Mouse (Mus musculus): ENCODE data around the gene Ldah. TPM values are rescaled to one million over a fixed set of nuclear protein-coding genes. Genes with fewer than 3 reads are reported as not detected.

Gene Ldah
- polyA plus RNA-seq, 1 experiment from 2014 or later, result 49.7 TPM

- 2% methylated on average over 46 of the region's 53 CpGs for WGBS
- Histone ChIP-seq H3K36me3 (ENCODE audit: control insufficient read depth, insufficient read depth, low read length) (no peaks in the 10 kb centered on the region), H3K4me1 (ENCODE audit: control insufficient read depth in 2 of 2, insufficient read depth in 2 of 2, low read length in 2 of 2) (peaks cover 10 to 28% of the 10 kb centered on the region in 2 experiments), H3K9me3 (ENCODE audit: control insufficient read depth, low read length) (no peaks in the 10 kb centered on the region), H3K27ac (replicated peaks in 1 of 2; ENCODE audit: control insufficient read depth in 1 of 2, insufficient read depth in 1 of 2, low read depth in 2 of 2, low read length in 2 of 2) (no peak within 1 kb of the TSS), H3K4me2 (ENCODE audit: low read length) (peak within 1 kb of the TSS; percentile 89), H3K4me3 (ENCODE audit: control insufficient read depth in 1 of 2, insufficient read depth in 1 of 2, low read depth in 1 of 2, low read length in 2 of 2) (peak within 1 kb of the TSS; percentile 34 to 57), H3K9ac (ENCODE audit: low read length) (peak within 1 kb of the TSS; percentile 64), H3K27me3 (ENCODE audit: control insufficient read depth, insufficient read depth, low read length) (peaks cover 92% of the 10 kb centered on the region)
- ATAC-seq (ENCODE audit: insufficient number of reproducible peaks, insufficient read depth, low FRiP score, low read depth), result no peak
These were observed 94.0 kb downstream of the Ldah start, which contains the start of gene Gdf7 for GRCm38 (mm10) chr12:8301841-8302431. Gene Gdf7 (minus strand): TSS chr12:8301954.

- Histone ChIP-seq H3K9me3 (ENCODE audit: control insufficient read depth, low read length) (no peaks in the 10 kb centered on the region), H3K9ac (ENCODE audit: low read length) (no peak overlapping the region), H3K27ac (replicated peaks in 1 of 2; ENCODE audit: control insufficient read depth in 1 of 2, insufficient read depth in 1 of 2, low read depth in 2 of 2, low read length in 2 of 2) (no peak overlapping the region), H3K27me3 (ENCODE audit: control insufficient read depth, insufficient read depth, low read length) (peaks cover 71% of the 10 kb centered on the region), H3K4me3 (ENCODE audit: control insufficient read depth in 1 of 2, insufficient read depth in 1 of 2, low read depth in 1 of 2, low read length in 2 of 2) (no peak overlapping the region), H3K36me3 (ENCODE audit: control insufficient read depth, insufficient read depth, low read length) (no peaks in the 10 kb centered on the region), H3K4me1 (ENCODE audit: control insufficient read depth in 2 of 2, insufficient read depth in 2 of 2, low read length in 2 of 2) (peaks cover 2 to 13% of the 10 kb centered on the region in 2 experiments; a peak in 2 of 4 replicates), H3K4me2 (ENCODE audit: low read length) (no peak overlapping the region)
- 35% methylated on average over 2 of the region's 2 CpGs for WGBS
- ATAC-seq (ENCODE audit: insufficient number of reproducible peaks, insufficient read depth, low FRiP score, low read depth), result no peak
These were observed 97.4 kb downstream of the Ldah start for GRCm38 (mm10) chr12:8305258-8305657.

DNA sequence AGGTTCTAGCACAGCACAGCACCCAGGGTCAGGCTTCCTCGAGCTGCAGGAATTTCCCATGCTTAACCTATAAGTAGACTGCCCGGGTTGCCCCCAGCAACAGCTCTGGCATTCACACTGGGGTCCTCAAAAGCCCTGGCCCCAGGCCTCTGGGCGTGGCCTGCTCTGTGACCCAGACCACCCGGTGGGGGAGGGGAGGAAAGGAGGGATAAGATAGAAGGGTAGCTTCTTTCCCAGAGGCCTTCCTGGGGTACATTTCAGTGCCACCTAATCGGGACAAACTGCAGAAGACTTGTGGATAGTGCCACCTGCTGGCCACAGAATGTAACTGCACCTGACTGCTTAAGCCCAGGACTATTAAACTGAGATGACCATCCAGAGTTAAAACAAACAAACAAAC lies 98.5 kb downstream of the Ldah start:
- Histone ChIP-seq H3K4me2 (ENCODE audit: low read length) (no peak overlapping the region), H3K27me3 (ENCODE audit: control insufficient read depth, insufficient read depth, low read length) (peaks cover 70% of the 10 kb centered on the region), H3K9me3 (ENCODE audit: control insufficient read depth, low read length) (no peaks in the 10 kb centered on the region), H3K27ac (replicated peaks in 1 of 2; ENCODE audit: control insufficient read depth in 1 of 2, insufficient read depth in 1 of 2, low read depth in 2 of 2, low read length in 2 of 2) (no peak overlapping the region), H3K4me3 (ENCODE audit: control insufficient read depth in 1 of 2, insufficient read depth in 1 of 2, low read depth in 1 of 2, low read length in 2 of 2) (no peak overlapping the region), H3K4me1 (ENCODE audit: control insufficient read depth in 2 of 2, insufficient read depth in 2 of 2, low read length in 2 of 2) (peaks cover 4 to 12% of the 10 kb centered on the region in 2 experiments; a peak in 2 of 4 replicates), H3K36me3 (ENCODE audit: control insufficient read depth, insufficient read depth, low read length) (no peaks in the 10 kb centered on the region), H3K9ac (ENCODE audit: low read length) (no peak overlapping the region)
- WGBS, result 9% methylated on average over 5 of the region's 5 CpGs
- ATAC-seq (ENCODE audit: insufficient number of reproducible peaks, insufficient read depth, low FRiP score, low read depth), result no peak

GRCm38 (mm10) chr12:8306910-8307309 lies 99.0 kb downstream of the Ldah start:
- 59% methylated on average over 1 of the region's 1 CpGs for WGBS
- peaks cover 70% of the 10 kb centered on the region for H3K27me3 ChIP-seq (ENCODE audit: control insufficient read depth, insufficient read depth, low read length)
- no peak overlapping the region for H3K4me2 ChIP-seq (ENCODE audit: low read length)
- no peaks in the 10 kb centered on the region for H3K36me3 ChIP-seq (ENCODE audit: control insufficient read depth, insufficient read depth, low read length)
- no peak overlapping the region for H3K9ac ChIP-seq (ENCODE audit: low read length)
- no peak for ATAC-seq (ENCODE audit: insufficient number of reproducible peaks, insufficient read depth, low FRiP score, low read depth)
- H3K27ac ChIP-seq (replicated peaks in 1 of 2; ENCODE audit: control insufficient read depth in 1 of 2, insufficient read depth in 1 of 2, low read depth in 2 of 2, low read length in 2 of 2), result no peak overlapping the region
- peaks cover 4 to 8% of the 10 kb centered on the region in 2 experiments; a peak in 2 of 4 replicates for H3K4me1 ChIP-seq (ENCODE audit: control insufficient read depth in 2 of 2, insufficient read depth in 2 of 2, low read length in 2 of 2)
- no peak overlapping the region for H3K4me3 ChIP-seq (ENCODE audit: control insufficient read depth in 1 of 2, insufficient read depth in 1 of 2, low read depth in 1 of 2, low read length in 2 of 2)
- H3K9me3 ChIP-seq (ENCODE audit: control insufficient read depth, low read length), result no peaks in the 10 kb centered on the region

GRCm38 (mm10) chr12:8310992-8311391 lies 103.1 kb downstream of the Ldah start:
- Histone ChIP-seq H3K4me2 (ENCODE audit: low read length) (no peak overlapping the region), H3K36me3 (ENCODE audit: control insufficient read depth, insufficient read depth, low read length) (no peaks in the 10 kb centered on the region), H3K9me3 (ENCODE audit: control insufficient read depth, low read length) (no peaks in the 10 kb centered on the region), H3K27me3 (ENCODE audit: control insufficient read depth, insufficient read depth, low read length) (peaks cover 36% of the 10 kb centered on the region), H3K9ac (ENCODE audit: low read length) (no peak overlapping the region), H3K27ac (replicated peaks in 1 of 2; ENCODE audit: control insufficient read depth in 1 of 2, insufficient read depth in 1 of 2, low read depth in 2 of 2, low read length in 2 of 2) (no peak overlapping the region), H3K4me1 (ENCODE audit: control insufficient read depth in 2 of 2, insufficient read depth in 2 of 2, low read length in 2 of 2) (peaks cover 5 to 14% of the 10 kb centered on the region in 2 experiments), H3K4me3 (ENCODE audit: control insufficient read depth in 1 of 2, insufficient read depth in 1 of 2, low read depth in 1 of 2, low read length in 2 of 2) (no peak overlapping the region)
- 52% methylated on average over 17 of the region's 17 CpGs for WGBS
- ATAC-seq (ENCODE audit: insufficient number of reproducible peaks, insufficient read depth, low FRiP score, low read depth), result no peak

- H3K9ac ChIP-seq (ENCODE audit: low read length), result no peak overlapping the region
- no peak overlapping the region for H3K4me3 ChIP-seq (ENCODE audit: control insufficient read depth in 1 of 2, insufficient read depth in 1 of 2, low read depth in 1 of 2, low read length in 2 of 2)
- no peak overlapping the region for H3K27ac ChIP-seq (replicated peaks in 1 of 2; ENCODE audit: control insufficient read depth in 1 of 2, insufficient read depth in 1 of 2, low read depth in 2 of 2, low read length in 2 of 2)
- H3K36me3 ChIP-seq (ENCODE audit: control insufficient read depth, insufficient read depth, low read length), result 0 out of 2 replicates have a peak, but pooled peaks cover 2% of the 10 kb centered on the region
- H3K4me2 ChIP-seq (ENCODE audit: low read length), result no peak overlapping the region
- WGBS, result 85% methylated on average over 4 of the region's 4 CpGs
- ATAC-seq (ENCODE audit: insufficient number of reproducible peaks, insufficient read depth, low FRiP score, low read depth), result no peak
- H3K4me1 ChIP-seq (ENCODE audit: control insufficient read depth in 2 of 2, insufficient read depth in 2 of 2, low read length in 2 of 2), result peaks cover 5 to 11% of the 10 kb centered on the region in 2 experiments
- peaks cover 29% of the 10 kb centered on the region for H3K27me3 ChIP-seq (ENCODE audit: control insufficient read depth, insufficient read depth, low read length)
- H3K9me3 ChIP-seq (ENCODE audit: control insufficient read depth, low read length), result no peaks in the 10 kb centered on the region
These were observed 104.4 kb downstream of the Ldah start for GRCm38 (mm10) chr12:8312266-8312665.

DNA sequence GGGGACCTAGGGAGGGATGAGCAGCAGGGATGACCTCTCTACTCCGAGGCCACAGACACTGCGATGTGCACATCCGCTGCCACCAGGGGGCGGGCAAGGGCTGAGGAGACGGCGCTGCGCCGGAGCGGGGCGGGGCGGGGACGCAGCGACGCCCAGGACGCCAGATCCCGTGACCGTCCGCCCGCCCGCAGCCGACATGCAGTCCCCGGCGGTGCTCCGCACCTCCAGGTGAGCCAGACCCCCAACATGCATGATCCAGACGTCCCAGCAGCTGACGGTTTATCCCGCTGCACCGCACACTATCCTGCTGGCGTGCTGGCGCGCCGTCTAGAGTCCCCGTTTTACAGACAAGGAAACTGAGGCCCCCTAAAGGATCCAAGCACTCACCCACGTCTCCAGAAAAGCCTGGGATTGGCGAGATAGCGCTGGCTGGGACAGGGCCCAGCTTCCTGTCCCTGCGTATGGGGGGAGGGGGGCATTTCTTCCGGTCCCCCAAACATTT lies 105.4 kb downstream of the Ldah start, which contains the start of gene Hs1bp3:
Gene Hs1bp3, plus strand, starts transcription at position 163 of the 502 bp plus-strand sequence.
- 0% methylated on average over 30 of the region's 38 CpGs for WGBS
- ATAC-seq (ENCODE audit: insufficient number of reproducible peaks, insufficient read depth, low FRiP score, low read depth), result peak; percentile 73
- Histone ChIP-seq H3K4me1 (ENCODE audit: control insufficient read depth in 2 of 2, insufficient read depth in 2 of 2, low read length in 2 of 2) (peaks cover 5 to 11% of the 10 kb centered on the region in 2 experiments), H3K4me2 (ENCODE audit: low read length) (peak within 1 kb of the TSS; percentile 95), H3K9ac (ENCODE audit: low read length) (peak within 1 kb of the TSS; percentile 87), H3K4me3 (ENCODE audit: control insufficient read depth in 1 of 2, insufficient read depth in 1 of 2, low read depth in 1 of 2, low read length in 2 of 2) (peak within 1 kb of the TSS; percentile 80 to 82), H3K27ac (replicated peaks in 1 of 2; ENCODE audit: control insufficient read depth in 1 of 2, insufficient read depth in 1 of 2, low read depth in 2 of 2, low read length in 2 of 2) (no peak within 1 kb of the TSS), H3K9me3 (ENCODE audit: control insufficient read depth, low read length) (no peaks in the 10 kb centered on the region), H3K27me3 (ENCODE audit: control insufficient read depth, insufficient read depth, low read length) (peaks cover 26% of the 10 kb centered on the region), H3K36me3 (ENCODE audit: control insufficient read depth, insufficient read depth, low read length) (peaks cover 12% of the 10 kb centered on the region)
